Mouse (Mus musculus) liver, embryonic 12.5 days (tissue): Measurements from ENCODE around the gene Hoxd9. TPM values are rescaled to one million over a fixed set of nuclear protein-coding genes. Genes with fewer than 3 reads are reported as not detected.

Experiments used
- ATAC-seq: fragments of 200-750 bp; cut with Nextera tagmentation; 2 replicates; pipeline ENCODE4 v1.8.0; 2017; ENCODE audit warnings: moderate number of reproducible peaks, mild to moderate bottlenecking, moderate library complexity
- H3K27ac ChIP-seq: fragments of 300-500 bp; sonication (generic); 2 replicates; pipeline ENCODE4 v1.5.1; 2016; ENCODE audit warnings: mild to moderate bottlenecking
- H3K27me3 ChIP-seq: fragments of 300-500 bp; sonication (generic); replicated peaks from 2 replicates; pipeline ENCODE4 v1.6.1; 2016; ENCODE audit warnings: mild to moderate bottlenecking, moderate library complexity
- H3K36me3 ChIP-seq: fragments of 300-500 bp; sonication (generic); 2 replicates; pipeline ENCODE4 v1.6.1; 2016; ENCODE audit warnings: mild to moderate bottlenecking, moderate library complexity
- H3K4me1 ChIP-seq: fragments of 300-500 bp; sonication (generic); 2 replicates; pipeline ENCODE4 v1.6.1; 2016
- H3K4me2 ChIP-seq: fragments of 300-500 bp; sonication (generic); 2 replicates; pipeline ENCODE4 v1.6.1; 2016; ENCODE audit warnings: mild to moderate bottlenecking, moderate library complexity
- H3K4me3 ChIP-seq: fragments of 300-500 bp; sonication (generic); 2 replicates; pipeline ENCODE4 v1.5.1; 2016; ENCODE audit warnings: mild to moderate bottlenecking, moderate library complexity
- H3K9ac ChIP-seq: fragments of 300-500 bp; sonication (generic); 2 replicates; pipeline ENCODE4 v1.6.1; 2016; ENCODE audit warnings: mild to moderate bottlenecking, moderate library complexity
- H3K9me3 ChIP-seq: fragments of 300-500 bp; sonication (generic); replicated peaks from 2 replicates; pipeline ENCODE4 v1.6.1; 2016; ENCODE audit warnings: mild to moderate bottlenecking, moderate library complexity
- WGBS: fragments of 180-500 bp; shearing (Covaris S2); methylation state at CpG from one replicate; pipeline ENCODE4 v1.1.7; 2016; ENCODE audit not compliant: insufficient replicate concordance; 5-methylcytosine and 5-hydroxymethylcytosine counted together
- polyA plus RNA-seq: library from polyadenylated mRNA; unstranded; fragments of >200 nt; fragmentation: Nextera tagmentation; extraction: Ambion mirVana; gene quantifications from 2 replicates; pipeline ENCODE4 v1.2.1, GENCODE M21; 2016

The Hoxd9 gene
- polyA plus RNA-seq, 1 experiment from 2014 or later: 0.06 TPM

DNA sequence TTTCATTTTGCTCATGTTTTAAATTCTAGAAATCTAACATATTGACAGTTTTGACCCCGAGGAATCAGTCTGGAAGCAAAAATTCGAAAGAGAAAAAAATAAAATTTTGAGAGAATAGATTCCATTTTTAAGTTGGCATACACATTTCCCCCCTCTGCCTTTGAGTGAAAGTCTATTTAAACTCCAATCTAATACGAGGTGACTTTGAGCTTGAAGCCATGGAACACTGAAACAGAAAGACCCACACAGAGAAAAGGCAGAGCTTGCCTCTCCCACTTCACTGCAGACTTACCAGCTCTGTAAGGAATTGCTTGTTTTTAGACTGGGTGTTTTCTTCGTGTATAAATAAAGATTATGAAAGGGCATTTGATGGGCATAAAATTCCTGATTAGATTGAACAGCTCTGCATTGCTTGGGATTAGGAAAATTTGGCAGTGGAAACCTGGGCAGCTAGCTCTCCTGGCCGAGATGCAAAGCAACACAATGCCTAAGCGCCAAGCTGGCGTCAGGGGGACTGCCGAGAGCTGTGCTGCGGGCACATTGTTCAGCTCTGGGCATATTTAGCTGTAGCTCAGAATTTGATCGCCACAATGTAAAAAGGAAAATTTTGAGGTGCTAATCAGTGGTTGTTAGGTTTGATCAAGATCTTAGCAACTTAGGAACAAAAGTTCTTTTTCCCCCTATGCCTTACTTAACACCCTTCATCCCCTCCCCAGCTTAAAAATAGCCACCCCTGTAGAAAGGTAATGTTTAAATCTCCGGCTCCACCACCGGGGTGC, 8.5 kb upstream of the Hoxd9 start:
- Histone ChIP-seq H3K36me3 (no peaks in the 10 kb centered on the region), H3K4me3 (no peak overlapping the region), H3K9me3 (no peaks in the 10 kb centered on the region), H3K27ac (no peak overlapping the region), H3K4me1 (no peaks in the 10 kb centered on the region), H3K4me2 (no peak overlapping the region), H3K27me3 (peaks cover 94% of the 10 kb centered on the region), H3K9ac (no peak overlapping the region)
- no peak for ATAC-seq
- 5% methylated on average over 12 of the region's 12 CpGs for WGBS

DNA sequence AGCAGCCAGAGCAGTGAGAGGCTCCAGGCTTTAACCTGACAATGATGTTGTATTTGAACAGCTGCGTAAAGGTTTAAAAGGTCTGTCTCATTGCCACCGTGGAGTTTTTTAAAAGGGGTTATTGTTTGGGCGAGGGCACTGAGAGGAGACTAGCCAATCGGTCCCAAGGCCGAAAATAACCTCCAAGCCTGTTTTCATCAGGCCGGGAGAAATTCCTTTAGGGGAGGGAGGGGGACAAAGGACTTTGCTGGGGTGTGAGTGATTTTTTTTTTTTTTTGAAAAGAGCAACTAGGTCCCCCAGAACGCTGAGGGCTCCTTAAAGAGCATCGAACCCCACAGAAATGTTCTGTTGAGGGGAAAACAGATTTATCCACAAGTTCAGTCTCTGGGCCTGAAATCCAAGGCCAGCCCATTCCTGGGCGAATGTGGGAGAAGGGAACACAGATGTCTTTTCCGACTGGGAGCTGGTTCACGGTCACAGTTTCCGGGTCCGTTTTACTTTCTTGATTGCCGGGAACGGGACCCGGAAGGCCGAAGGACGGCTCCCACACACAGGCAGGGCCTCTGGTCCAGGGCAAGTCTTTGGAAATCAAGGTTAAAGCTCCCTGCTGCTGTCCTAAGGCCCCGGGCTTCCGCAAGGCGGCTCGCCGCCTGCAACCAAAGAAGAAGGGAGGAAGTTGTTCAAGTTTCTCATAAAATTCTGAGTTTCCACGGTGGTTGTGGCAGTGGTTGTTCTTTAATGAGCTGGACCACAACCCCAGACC, 7.8 kb upstream of the Hoxd9 start:
- Histone ChIP-seq H3K9me3 (no peaks in the 10 kb centered on the region), H3K27me3 (peaks cover 94% of the 10 kb centered on the region), H3K9ac (no peak overlapping the region), H3K27ac (no peak overlapping the region), H3K4me2 (no peak overlapping the region), H3K4me1 (no peaks in the 10 kb centered on the region), H3K36me3 (no peaks in the 10 kb centered on the region), H3K4me3 (no peak overlapping the region)
- ATAC-seq: no peak
- WGBS: 2% methylated on average over 24 of the region's 24 CpGs

DNA sequence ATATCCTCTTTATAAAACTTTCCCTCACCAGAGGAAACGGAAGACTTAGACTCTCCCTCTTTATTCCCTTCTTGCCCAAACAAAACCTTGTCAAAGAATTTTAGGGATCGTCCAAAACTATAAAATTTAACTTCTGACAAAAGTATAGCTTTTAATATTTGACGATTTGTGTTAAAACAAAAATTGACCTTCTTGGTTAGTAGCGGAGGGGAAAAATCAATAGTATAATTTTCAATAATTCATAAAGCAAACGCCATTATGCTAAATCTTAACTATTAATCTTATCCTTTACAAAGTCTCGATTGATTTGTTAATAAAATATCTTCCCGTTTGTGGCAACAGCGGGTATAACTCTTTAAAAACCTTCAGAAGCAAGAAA, 7.2 kb upstream of the Hoxd9 start:
- whole genome bisulfite sequencing: 6% methylated on average over 8 of the region's 8 CpGs
- ATAC-seq: no peak
- Histone ChIP-seq H3K36me3 (no peaks in the 10 kb centered on the region), H3K4me3 (no peak overlapping the region), H3K27me3 (peaks cover 94% of the 10 kb centered on the region), H3K4me2 (no peak overlapping the region), H3K9me3 (no peaks in the 10 kb centered on the region), H3K9ac (no peak overlapping the region), H3K27ac (no peak overlapping the region), H3K4me1 (no peaks in the 10 kb centered on the region)

DNA sequence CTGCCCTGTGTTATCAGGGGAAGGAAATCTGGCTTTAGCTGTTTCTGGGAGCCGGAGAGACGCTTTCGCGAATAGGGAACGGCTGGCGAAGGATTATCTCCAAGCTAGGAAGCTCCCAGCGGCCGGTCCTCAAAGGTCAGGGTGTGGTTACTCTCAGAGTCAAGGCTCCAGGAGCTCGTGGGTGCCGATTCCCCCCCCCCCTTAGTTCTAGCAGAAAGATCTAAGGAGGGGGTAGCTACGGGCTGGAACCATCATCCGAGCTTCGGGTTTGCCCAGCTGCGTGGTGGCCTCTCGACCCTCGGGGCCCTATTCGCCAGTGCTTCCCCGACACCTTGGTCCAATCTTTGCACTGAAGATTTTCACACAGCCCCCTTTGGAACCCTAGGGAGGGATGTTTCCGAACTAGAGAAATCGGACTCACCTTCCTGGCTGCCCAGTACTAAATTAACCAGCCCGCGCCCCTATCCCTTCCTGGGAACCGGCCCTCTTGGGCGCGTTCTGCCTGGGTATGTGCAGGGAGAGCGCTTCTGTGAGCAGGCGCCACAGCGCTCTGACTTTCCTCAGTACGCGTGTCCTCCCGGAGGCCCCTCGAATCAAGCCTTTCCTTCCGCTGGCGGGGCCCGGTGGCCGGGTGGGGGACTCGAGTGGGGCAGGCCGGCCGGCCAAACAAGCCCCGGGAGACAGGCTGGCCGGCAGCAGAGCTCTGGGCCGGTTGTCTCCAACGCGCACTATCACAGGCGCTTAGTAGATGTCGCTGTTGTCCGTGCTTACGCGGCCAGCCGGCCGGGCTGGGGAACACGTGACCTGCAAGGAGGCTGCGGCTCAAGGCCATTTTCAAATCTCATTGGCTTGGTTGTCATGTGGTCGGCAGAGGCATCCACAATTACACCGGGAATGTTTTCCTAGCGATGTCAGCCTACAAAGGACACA, 6.2 kb upstream of the Hoxd9 start, which contains the start of gene Hoxd10:
Gene Hoxd10, plus strand, starts transcription at position 903 of the 930 bp plus-strand sequence.
- Histone ChIP-seq H3K27me3 (peaks cover 98% of the 10 kb centered on the region), H3K4me2 (no peak within 1 kb of the TSS), H3K4me1 (no peaks in the 10 kb centered on the region), H3K9me3 (no peaks in the 10 kb centered on the region), H3K4me3 (no peak within 1 kb of the TSS), H3K9ac (no peak within 1 kb of the TSS), H3K36me3 (no peaks in the 10 kb centered on the region), H3K27ac (no peak within 1 kb of the TSS)
- WGBS: under 1% methylated on average over 56 of the region's 56 CpGs
- ATAC-seq: no peak

DNA sequence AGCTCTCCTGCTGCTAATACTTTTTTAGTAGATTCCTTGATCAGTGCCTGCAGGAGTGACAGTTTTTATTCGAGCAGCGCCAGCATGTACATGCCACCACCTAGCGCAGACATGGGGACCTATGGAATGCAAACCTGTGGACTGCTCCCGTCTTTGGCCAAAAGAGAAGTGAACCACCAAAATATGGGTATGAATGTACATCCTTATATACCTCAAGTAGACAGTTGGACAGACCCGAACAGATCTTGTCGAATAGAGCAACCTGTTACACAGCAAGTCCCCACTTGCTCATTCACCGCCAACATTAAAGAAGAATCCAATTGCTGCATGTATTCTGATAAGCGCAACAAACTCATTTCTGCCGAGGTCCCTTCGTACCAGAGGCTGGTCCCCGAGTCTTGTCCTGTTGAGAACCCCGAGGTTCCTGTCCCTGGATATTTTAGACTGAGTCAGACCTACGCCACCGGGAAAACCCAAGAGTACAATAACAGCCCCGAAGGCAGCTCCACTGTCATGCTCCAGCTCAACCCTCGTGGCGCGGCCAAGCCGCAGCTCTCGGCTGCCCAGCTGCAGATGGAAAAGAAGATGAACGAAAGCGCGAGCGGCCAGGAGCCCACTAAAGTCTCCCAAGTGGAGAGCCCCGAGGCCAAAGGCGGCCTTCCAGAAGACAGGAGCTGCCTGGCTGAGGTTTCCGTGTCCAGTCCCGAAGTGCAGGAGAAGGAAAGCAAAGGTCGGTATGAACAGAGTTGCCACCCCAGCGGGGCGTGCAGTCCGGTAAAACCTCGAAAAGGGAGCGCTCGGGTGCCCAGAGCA, 5.3 kb upstream of the Hoxd9 start:
- no peak overlapping the region for H3K4me2 ChIP-seq
- no peak for ATAC-seq
- H3K9me3 ChIP-seq: no peaks in the 10 kb centered on the region
- peaks cover 98% of the 10 kb centered on the region for H3K27me3 ChIP-seq
- no peaks in the 10 kb centered on the region for H3K36me3 ChIP-seq
- no peak overlapping the region for H3K27ac ChIP-seq
- H3K4me1 ChIP-seq: no peaks in the 10 kb centered on the region
- no peak overlapping the region for H3K4me3 ChIP-seq
- no peak overlapping the region for H3K9ac ChIP-seq
- WGBS: 5% methylated on average over 35 of the region's 35 CpGs

DNA sequence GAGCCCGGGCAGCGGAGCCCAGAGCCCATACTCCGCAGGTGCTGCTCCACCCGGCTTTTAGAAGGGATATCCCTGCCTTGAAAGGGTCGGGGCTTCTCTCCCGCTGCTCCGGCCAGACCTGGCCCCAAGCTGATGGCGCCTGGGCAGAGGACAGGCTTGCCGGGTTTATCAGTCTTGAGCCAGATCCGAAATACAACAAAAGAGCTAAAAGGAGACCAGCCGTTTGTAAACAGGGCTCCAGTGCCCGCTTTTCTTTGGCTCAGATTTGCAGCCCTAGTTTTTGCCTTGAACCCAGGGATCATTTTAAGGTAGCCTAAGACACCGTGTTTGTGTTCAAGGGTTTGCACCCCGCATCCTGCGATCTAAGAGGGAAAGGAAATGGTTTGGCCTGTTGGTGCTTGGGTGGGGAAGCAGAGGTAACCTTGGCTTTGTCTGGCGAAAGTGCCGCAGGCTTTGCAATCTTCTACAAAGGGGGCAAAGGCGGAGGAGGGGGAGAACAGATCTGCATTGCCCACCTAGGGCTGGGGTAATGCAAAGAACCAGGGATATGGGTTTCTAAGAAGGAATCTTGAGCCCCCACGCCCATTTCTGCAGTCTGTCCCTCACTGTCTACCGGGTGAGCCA, 4.6 kb upstream of the Hoxd9 start:
- 5% methylated on average over 20 of the region's 20 CpGs for WGBS
- H3K4me3 ChIP-seq: no peak overlapping the region
- H3K9me3 ChIP-seq: no peaks in the 10 kb centered on the region
- peaks cover 98% of the 10 kb centered on the region for H3K27me3 ChIP-seq
- no peaks in the 10 kb centered on the region for H3K36me3 ChIP-seq
- H3K4me1 ChIP-seq: peaks cover 2% of the 10 kb centered on the region; the same call in 1 of the 2 replicates
- no peak overlapping the region for H3K27ac ChIP-seq
- no peak for ATAC-seq
- H3K9ac ChIP-seq: no peak overlapping the region
- H3K4me2 ChIP-seq: no peak overlapping the region

DNA sequence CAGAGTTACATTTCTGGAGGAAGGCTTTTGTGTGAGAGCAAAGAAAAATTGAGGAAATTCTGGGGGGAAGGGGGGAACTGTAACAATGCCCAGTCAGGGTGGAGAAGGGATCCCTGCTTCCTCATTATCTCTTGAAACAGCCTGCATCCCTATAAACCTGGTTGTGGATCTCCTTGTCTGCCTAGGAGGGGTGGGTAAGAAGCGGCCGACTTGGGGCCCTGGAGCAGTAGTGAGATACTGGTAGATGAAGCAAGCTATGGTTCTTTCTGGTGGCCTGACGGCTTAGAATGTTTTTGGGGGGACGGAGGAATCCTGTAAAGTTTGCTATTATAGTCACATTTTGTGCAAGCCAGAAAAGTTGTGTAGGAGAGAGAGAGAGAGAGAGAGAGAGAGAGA, 4.1 kb upstream of the Hoxd9 start:
- Histone ChIP-seq H3K27ac (no peak overlapping the region), H3K36me3 (no peaks in the 10 kb centered on the region), H3K4me3 (no peak overlapping the region), H3K9me3 (no peaks in the 10 kb centered on the region), H3K4me2 (no peak overlapping the region), H3K9ac (no peak overlapping the region), H3K27me3 (peaks cover 98% of the 10 kb centered on the region), H3K4me1 (peaks cover 7% of the 10 kb centered on the region; the same call in 1 of the 2 replicates)
- WGBS: 9% methylated on average over 4 of the region's 4 CpGs
- no peak for ATAC-seq

DNA sequence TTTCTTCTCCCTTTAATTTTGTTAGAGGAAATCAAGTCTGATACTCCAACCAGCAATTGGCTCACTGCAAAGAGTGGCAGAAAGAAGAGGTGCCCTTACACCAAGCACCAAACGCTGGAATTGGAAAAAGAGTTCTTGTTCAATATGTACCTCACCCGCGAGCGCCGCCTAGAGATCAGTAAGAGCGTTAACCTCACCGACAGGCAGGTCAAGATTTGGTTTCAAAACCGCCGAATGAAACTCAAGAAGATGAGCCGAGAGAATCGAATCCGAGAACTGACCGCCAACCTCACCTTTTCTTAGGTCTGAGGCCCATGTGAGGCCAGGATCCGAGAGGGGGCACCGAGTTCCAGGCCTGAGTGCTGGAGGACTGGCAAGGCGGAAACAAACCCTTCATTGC, 3.5 kb upstream of the Hoxd9 start:
- WGBS: 2% methylated on average over 16 of the region's 16 CpGs
- Histone ChIP-seq H3K9ac (no peak overlapping the region), H3K27ac (no peak overlapping the region), H3K4me1 (peaks cover 9% of the 10 kb centered on the region; the same call in 1 of the 2 replicates), H3K36me3 (no peaks in the 10 kb centered on the region), H3K4me3 (no peak overlapping the region), H3K27me3 (peaks cover 98% of the 10 kb centered on the region), H3K4me2 (no peak overlapping the region), H3K9me3 (no peaks in the 10 kb centered on the region)
- no peak for ATAC-seq

DNA sequence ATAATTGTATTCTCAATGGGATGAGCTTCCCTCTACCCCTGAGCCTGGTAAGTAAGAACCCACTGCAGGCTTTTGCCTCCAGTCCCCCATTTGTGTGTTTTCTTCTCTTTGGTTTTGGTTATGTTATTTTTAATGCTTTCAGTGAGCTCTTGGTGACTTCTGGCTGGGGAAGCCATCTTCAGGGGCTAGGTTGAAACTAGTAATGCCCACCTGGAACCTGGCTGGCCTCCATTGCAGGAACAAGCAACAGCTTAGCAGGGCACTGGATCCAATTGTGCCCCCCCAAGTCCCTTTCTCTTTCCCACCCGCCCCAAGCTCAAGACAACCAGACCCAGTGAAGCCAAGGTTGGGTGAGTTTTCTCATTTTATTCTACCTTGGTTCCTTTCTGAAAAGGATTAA, 2.1 kb upstream of the Hoxd9 start:
- Histone ChIP-seq H3K4me1 (peaks cover 9% of the 10 kb centered on the region; the same call in 1 of the 2 replicates), H3K4me2 (no peak overlapping the region), H3K27me3 (peaks cover 99% of the 10 kb centered on the region), H3K9me3 (no peaks in the 10 kb centered on the region), H3K9ac (no peak overlapping the region), H3K27ac (no peak overlapping the region), H3K36me3 (no peaks in the 10 kb centered on the region), H3K4me3 (no peak overlapping the region)
- ATAC-seq: no peak
- WGBS: 5% methylated on average over 1 of the region's 1 CpGs

DNA sequence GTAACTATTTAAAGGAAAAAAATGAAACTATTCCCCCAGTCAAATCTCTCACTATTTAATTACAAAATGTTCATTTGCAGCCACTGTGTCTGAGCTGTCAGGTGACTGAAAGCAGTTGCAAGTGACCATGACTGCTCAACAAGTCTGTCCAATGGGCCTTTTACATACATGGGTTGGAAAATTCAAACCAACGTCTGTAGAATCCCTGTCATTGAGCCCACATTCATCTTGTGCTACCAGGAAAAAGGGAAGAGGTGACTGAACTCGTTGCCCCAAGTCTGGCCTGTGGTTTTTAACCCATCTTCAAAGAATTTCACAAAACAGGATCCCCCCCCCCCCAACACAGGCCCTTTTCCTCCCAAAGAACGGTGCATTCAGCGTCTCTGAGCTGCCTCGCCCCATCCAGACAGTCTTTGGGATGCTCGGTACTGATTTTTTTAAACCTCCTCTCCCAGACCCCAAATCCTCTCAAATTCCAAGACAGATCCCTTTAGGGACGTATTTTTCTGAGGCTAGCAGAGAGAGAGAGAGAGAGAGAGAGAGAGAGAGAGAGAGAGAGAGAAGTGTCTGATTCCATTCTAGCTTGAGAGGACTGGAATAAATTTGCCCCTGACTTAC, 1.6 kb upstream of the Hoxd9 start:
- 2% methylated on average over 7 of the region's 7 CpGs for WGBS
- Histone ChIP-seq H3K4me2 (no peak overlapping the region), H3K36me3 (no peaks in the 10 kb centered on the region), H3K9ac (no peak overlapping the region), H3K4me3 (no peak overlapping the region), H3K9me3 (no peaks in the 10 kb centered on the region), H3K27ac (no peak overlapping the region), H3K4me1 (peaks cover 9% of the 10 kb centered on the region; the same call in 1 of the 2 replicates), H3K27me3 (peaks cover 100% of the 10 kb centered on the region)
- ATAC-seq: no peak
